Mouse (Mus musculus): Measurements from ENCODE around the gene Ssxb3.
"Not testable (repeated sequence)": the region's sequence is repeated elsewhere in the genome, so short reads cannot be mapped to it uniquely, and the experiment has no call there.

Gene Ssxb3

GRCm38 (mm10) chrX:8591716-8592115, at the start of gene Ssxb3:
Gene Ssxb3 (minus strand): TSS chrX:8591816.
- DNase-seq (ENCODE audit: low spot score) = not testable (repeated sequence)

DNA sequence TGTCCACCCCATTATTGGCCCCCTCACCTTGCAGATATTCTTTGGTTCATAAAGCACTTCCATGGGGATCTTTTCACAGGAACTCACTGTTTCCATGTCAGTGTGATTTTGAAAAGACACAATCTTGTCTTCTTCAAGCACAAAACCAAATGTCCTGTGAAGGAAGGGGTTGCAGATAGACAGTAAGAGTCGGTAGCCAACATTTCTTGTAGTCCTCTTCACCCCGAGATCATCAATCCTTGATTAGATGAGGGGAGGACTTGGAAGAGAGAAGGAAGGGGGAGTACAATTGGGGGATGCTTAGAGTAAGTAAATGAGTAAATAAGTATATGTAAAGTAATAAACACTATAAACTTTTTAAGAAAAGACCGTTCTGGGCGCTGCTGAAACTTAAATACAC, 43.5 kb downstream of the Ssxb3 start, which contains the start of gene Ssxb6:
TSS of gene Ssxb6 (minus strand) at position 101 of the 400 bp plus-strand sequence.
- DNase-seq (ENCODE audit: low spot score) = not testable (repeated sequence)
